In genomic region chr9:98329274-98330105, GRCm38 (mm10) we compare ENCODE assay signal across 8 mouse cellular contexts. TPM values are rescaled to one million over a fixed set of nuclear protein-coding genes. Genes with fewer than 3 reads are reported as not detected.
DNase-seq lines count a peak whose midpoint lies in the region; ATAC-seq lines count a peak whose summit lies in the region.

No protein-coding gene starts in this region.

- peaks cover 16% of the 10 kb centered on the region for H3K4me1 ChIP-seq in hindbrain, embryonic 10.5 days (replicated peaks)
- H3K4me1 ChIP-seq in hindbrain, embryonic 13.5 days (replicated peaks) = peaks cover 17% of the 10 kb centered on the region
- 0 out of 2 replicates have a peak, but pooled peaks cover 4% of the 10 kb centered on the region for H3K4me1 ChIP-seq in stomach, embryonic 14.5 days (ENCODE audit: control insufficient read depth, insufficient read depth, low read length)

- ATAC-seq in hindbrain, embryonic 13.5 days (ENCODE audit: low FRiP score) = no peak; the same call in 1 of the 2 replicates
- ATAC-seq in stomach, embryonic 14.5 days (ENCODE audit: insufficient number of reproducible peaks, insufficient read depth, low FRiP score, low read depth) = no peak
- ATAC-seq in inflammation-experienced regulatory T-cells, adult 6 months = no peak

- H3K4me2 ChIP-seq in hindbrain, embryonic 13.5 days = no peak overlapping the region
- no peak overlapping the region for H3K4me2 ChIP-seq in stomach, embryonic 14.5 days (replicated peaks; ENCODE audit: low read depth, low read length)

- no peak overlapping the region for H3K9ac ChIP-seq in hindbrain, embryonic 13.5 days
- no peak overlapping the region for H3K9ac ChIP-seq in stomach, embryonic 14.5 days (replicated peaks; ENCODE audit: low read depth, low read length)

- DNase-seq in hindbrain, embryonic 10.5 days (ENCODE audit: low spot score) = no peak
- peak; percentile 69 to 74 for DNase-seq in cerebellum, postnatal 25 days
- peak; percentile 37 for DNase-seq in gonadal fat pad, adult 2 months (ENCODE audit: low read depth)
- DNase-seq in kidney, postnatal 4 days = peak; percentile 48 to 73
- peak; percentile 21 for DNase-seq in lung, postnatal 25 days (ENCODE audit: low spot score)

- no peak overlapping the region for H3K4me3 ChIP-seq in hindbrain, embryonic 10.5 days
- no peak overlapping the region for H3K4me3 ChIP-seq in hindbrain, embryonic 13.5 days
- H3K4me3 ChIP-seq in stomach, embryonic 14.5 days (ENCODE audit: low read depth, low read length) = no peak overlapping the region

- peak overlapping the region; percentile 62; the same call in 1 of the 2 replicates for H3K27ac ChIP-seq in hindbrain, embryonic 10.5 days
- no peak overlapping the region for H3K27ac ChIP-seq in hindbrain, embryonic 13.5 days
- 0 out of 2 replicates have a peak overlapping the region, but pooled peaks have one; percentile 10 for H3K27ac ChIP-seq in stomach, embryonic 14.5 days (ENCODE audit: low read length)

- 54% methylated on average over 20 of the region's 20 CpGs for WGBS in hindbrain, embryonic 10.5 days
- 48% methylated on average over 20 of the region's 20 CpGs for WGBS in hindbrain, embryonic 13.5 days
- WGBS in stomach, embryonic 14.5 days = 51% methylated on average over 20 of the region's 20 CpGs

- no peaks in the 10 kb centered on the region for H3K9me3 ChIP-seq in hindbrain, embryonic 10.5 days
- no peaks in the 10 kb centered on the region for H3K9me3 ChIP-seq in hindbrain, embryonic 13.5 days
- H3K9me3 ChIP-seq in stomach, embryonic 14.5 days (ENCODE audit: control insufficient read depth, low read depth, low read length) = no peaks in the 10 kb centered on the region

- no peaks in the 10 kb centered on the region for H3K36me3 ChIP-seq in hindbrain, embryonic 10.5 days
- no peaks in the 10 kb centered on the region for H3K36me3 ChIP-seq in hindbrain, embryonic 13.5 days
- H3K36me3 ChIP-seq in stomach, embryonic 14.5 days (ENCODE audit: control insufficient read depth, insufficient read depth, low read length) = no peaks in the 10 kb centered on the region

- H3K27me3 ChIP-seq in hindbrain, embryonic 10.5 days (ENCODE audit: insufficient read depth, poor library complexity, severe bottlenecking) = 0 out of 2 replicates have a peak, but pooled peaks cover 4% of the 10 kb centered on the region
- no peaks in the 10 kb centered on the region for H3K27me3 ChIP-seq in hindbrain, embryonic 13.5 days
- H3K27me3 ChIP-seq in stomach, embryonic 14.5 days (ENCODE audit: control insufficient read depth, insufficient read depth, low read length) = no peaks in the 10 kb centered on the region

RNA-seq across cellular contexts. Expression of gene Nmnat3, which starts 42.3 kb away (rescaled TPM):
- 2.0 and 2.3 TPM in 2 replicates for polyA plus RNA-seq in hindbrain, embryonic 10.5 days (2016; fragmentation: Nextera tagmentation; extraction: Ambion mirVana)
- 1.4 and 1.7 TPM in 2 replicates for polyA plus RNA-seq in hindbrain, embryonic 13.5 days (2015; fragmentation: Nextera tagmentation; extraction: Ambion mirVana)
- 18.8 and 22.9 TPM in 2 replicates for polyA plus RNA-seq in gonadal fat pad, adult 2 months (2012; rRNA removed)
- 7.4 and 8.3 TPM in 2 replicates for polyA plus RNA-seq in stomach, embryonic 14.5 days (2014; fragmentation: Nextera tagmentation; extraction: Ambion mirVana)
- polyA plus RNA-seq in inflammation-experienced regulatory T-cells, adult 6 months (2017; shearing (Covaris generic)) = 10 to 100 TPM in 2 of 3 experiments, 1 to 10 TPM in 1; 7.9 to 19.5 (median 14.9) TPM
